Mouse (Mus musculus) embryonic facial prominence, embryonic 11.5 days (tissue): ENCODE data around the gene Psmb11. TPM values are rescaled to one million over a fixed set of nuclear protein-coding genes. Genes with fewer than 3 reads are reported as not detected.

Experiments used
- ATAC-seq: fragments of 200-750 bp; cut with Nextera tagmentation; replicated peaks from 2 replicates; pipeline ENCODE4 v1.8.0; 2017; ENCODE audit warnings: low read depth; ENCODE audit not compliant: insufficient number of reproducible peaks, low FRiP score, low TSS enrichment
- DNase-seq: peaks from one replicate; pipeline ENCODE4 v3.0.0-alpha.2; 2015; ENCODE audit warnings: low spot score
- H3K27ac ChIP-seq: fragments of 300-500 bp; sonication (generic); replicated peaks from 2 replicates; pipeline ENCODE4 v1.5.1; 2014; ENCODE audit warnings: mild to moderate bottlenecking, low read depth, low read length, control low read depth
- H3K27me3 ChIP-seq: fragments of 300-500 bp; sonication (generic); 2 replicates; pipeline ENCODE4 v1.6.1; 2014; ENCODE audit warnings: mild to moderate bottlenecking, low read length, moderate library complexity, mixed read lengths; ENCODE audit not compliant: control insufficient read depth, insufficient read depth
- H3K36me3 ChIP-seq: fragments of 300-500 bp; sonication (generic); replicated peaks from 2 replicates; pipeline ENCODE4 v1.6.1; 2014; ENCODE audit warnings: low read depth, mild to moderate bottlenecking, low read length, moderate library complexity, mixed read lengths; ENCODE audit not compliant: control insufficient read depth, insufficient read depth
- H3K4me1 ChIP-seq: fragments of 300-500 bp; sonication (generic); 2 replicates; pipeline ENCODE4 v1.6.1; 2014; ENCODE audit warnings: low read length, mixed read lengths; ENCODE audit not compliant: control insufficient read depth, insufficient read depth
- H3K4me2 ChIP-seq: fragments of 300-500 bp; sonication (generic); 2 replicates; pipeline ENCODE4 v1.6.1; 2014; ENCODE audit warnings: low read depth, mild to moderate bottlenecking, control low read depth, low read length, moderate library complexity
- H3K4me3 ChIP-seq: fragments of 300-500 bp; sonication (generic); 2 replicates; pipeline ENCODE4 v1.5.1; 2014; ENCODE audit warnings: low read depth, low read length, control low read depth
- H3K9ac ChIP-seq: fragments of 300-500 bp; sonication (generic); replicated peaks from 2 replicates; pipeline ENCODE4 v1.6.1; 2014; ENCODE audit warnings: mild to moderate bottlenecking, control low read depth, low read length
- H3K9me3 ChIP-seq: fragments of 300-500 bp; sonication (generic); replicated peaks from 2 replicates; pipeline ENCODE4 v1.6.1; 2016; ENCODE audit warnings: mild to moderate bottlenecking, low read length, inconsistent platforms, mixed read lengths; ENCODE audit not compliant: control insufficient read depth
- WGBS: fragments of 180-500 bp; shearing (Covaris S2); extraction: QIAGEN DNeasy Blood & Tissue Kit; methylation state at CpG from one replicate; pipeline ENCODE4 v1.1.7; 2014; 5-methylcytosine and 5-hydroxymethylcytosine counted together
- polyA plus RNA-seq: library from polyadenylated mRNA; unstranded; fragments of >200 nt; fragmentation: Nextera tagmentation; extraction: Ambion mirVana; gene quantifications from 2 replicates; pipeline ENCODE4 v1.2.1, GENCODE M21; 2014

Gene Psmb11
- not detected in 2 replicates for polyA plus RNA-seq

GRCm38 (mm10) chr14:54621133-54621532, at the start of gene Psmb11:
Gene Psmb11 (plus strand): TSS chr14:54621433.
- no peak within 1 kb of the TSS for H3K9ac ChIP-seq
- H3K9me3 ChIP-seq, result no peaks in the 10 kb centered on the region
- H3K4me2 ChIP-seq, result no peak within 1 kb of the TSS
- WGBS, result 77% methylated on average over 1 of the region's 1 CpGs
- H3K4me3 ChIP-seq, result no peak within 1 kb of the TSS
- H3K27me3 ChIP-seq, result no peaks in the 10 kb centered on the region
- H3K27ac ChIP-seq, result no peak within 1 kb of the TSS
- no peaks in the 10 kb centered on the region; the same call in 1 of the 2 replicates for H3K36me3 ChIP-seq
- no peak for DNase-seq
- no peak for ATAC-seq
- H3K4me1 ChIP-seq, result no peaks in the 10 kb centered on the region

DNA sequence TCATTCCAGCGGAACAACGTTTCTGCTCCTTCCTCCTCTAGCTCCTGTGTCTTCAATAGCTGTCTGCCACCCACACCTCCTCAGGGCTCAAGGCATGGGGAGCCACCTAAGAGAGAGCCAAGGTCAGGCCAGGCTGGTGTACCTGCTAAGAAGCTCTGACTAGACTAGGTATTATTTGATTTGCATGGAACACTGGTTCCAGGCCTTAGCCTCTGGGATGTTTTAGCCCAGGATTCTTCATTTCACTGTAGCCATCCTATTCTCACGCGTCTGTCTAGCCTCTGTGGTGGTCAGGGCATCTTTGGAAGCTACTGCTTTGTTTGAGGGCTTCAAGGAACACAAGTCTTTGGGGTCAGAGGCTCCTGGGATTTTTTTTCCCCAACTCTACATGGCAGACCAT, 49.1 kb upstream of the Psmb11 start:
- H3K27ac ChIP-seq, result no peak overlapping the region; the same call in 1 of the 2 replicates
- WGBS, result 59% methylated on average over 4 of the region's 4 CpGs
- H3K4me2 ChIP-seq, result no peak overlapping the region
- H3K9ac ChIP-seq, result no peak overlapping the region
- ATAC-seq (no peak), DNase-seq (no peak)
- H3K4me3 ChIP-seq, result no peak overlapping the region
- no peaks in the 10 kb centered on the region for H3K9me3 ChIP-seq
- no peaks in the 10 kb centered on the region for H3K27me3 ChIP-seq
- H3K36me3 ChIP-seq, result peaks cover 13% of the 10 kb centered on the region
- peaks cover 16% of the 10 kb centered on the region for H3K4me1 ChIP-seq

GRCm38 (mm10) chr14:54572790-54573736, 48.2 kb upstream of the Psmb11 start:
- peak; percentile 80 for DNase-seq
- Histone ChIP-seq H3K27me3 (no peaks in the 10 kb centered on the region), H3K36me3 (peaks cover 10% of the 10 kb centered on the region), H3K4me1 (peaks cover 16% of the 10 kb centered on the region), H3K4me3 (peak overlapping the region; percentile 98), H3K4me2 (peak overlapping the region; percentile 86), H3K9me3 (no peaks in the 10 kb centered on the region), H3K27ac (peak overlapping the region; percentile 31; the same call in 1 of the 2 replicates), H3K9ac (peak overlapping the region; percentile 89)
- peak; percentile 32 for ATAC-seq
- WGBS, result 5% methylated on average over 14 of the region's 14 CpGs

DNA sequence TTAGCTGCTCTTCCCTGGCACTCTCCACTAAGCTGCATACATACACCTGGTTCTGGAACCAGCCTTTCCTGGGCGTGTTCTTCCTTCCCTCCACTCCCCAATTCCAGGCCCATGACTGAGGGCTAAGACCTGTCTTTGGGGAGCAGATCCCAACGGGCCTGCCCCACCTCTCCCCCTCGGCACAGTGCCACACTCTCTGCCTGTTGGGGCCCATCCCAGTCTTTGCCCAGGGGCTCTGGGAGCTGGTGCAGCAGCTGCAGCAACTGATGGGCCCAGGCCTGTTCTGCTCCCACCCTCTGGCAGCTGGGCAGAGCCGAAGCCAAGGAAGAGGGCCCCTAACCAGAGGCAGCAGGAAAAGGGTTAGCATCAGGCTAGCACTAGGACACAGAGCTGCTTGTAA, 47.0 kb upstream of the Psmb11 start:
- H3K9ac ChIP-seq, result peak overlapping the region; percentile 89
- peaks cover 8% of the 10 kb centered on the region for H3K36me3 ChIP-seq
- H3K9me3 ChIP-seq, result no peaks in the 10 kb centered on the region
- WGBS, result 9% methylated on average over 4 of the region's 4 CpGs
- H3K4me1 ChIP-seq, result peaks cover 16% of the 10 kb centered on the region
- no peak for DNase-seq
- H3K4me3 ChIP-seq, result peak overlapping the region; percentile 98
- H3K27me3 ChIP-seq, result no peaks in the 10 kb centered on the region
- H3K27ac ChIP-seq, result peak overlapping the region; percentile 80
- no peak for ATAC-seq
- peak overlapping the region; percentile 86 for H3K4me2 ChIP-seq

- H3K9me3 ChIP-seq, result no peaks in the 10 kb centered on the region
- H3K9ac ChIP-seq, result peak overlapping the region; percentile 89
- peak overlapping the region; percentile 80; the same call in 1 of the 2 replicates for H3K27ac ChIP-seq
- peak overlapping the region; percentile 98 for H3K4me3 ChIP-seq
- H3K4me2 ChIP-seq, result peak overlapping the region; percentile 86
- no peak for ATAC-seq
- 3% methylated on average over 8 of the region's 8 CpGs for WGBS
- H3K4me1 ChIP-seq, result peaks cover 16% of the 10 kb centered on the region
- no peaks in the 10 kb centered on the region for H3K27me3 ChIP-seq
- no peak for DNase-seq
- peaks cover 8% of the 10 kb centered on the region for H3K36me3 ChIP-seq
Observed at GRCm38 (mm10) chr14:54575031-54575430, 46.2 kb upstream of the Psmb11 start.

GRCm38 (mm10) chr14:54575631-54576030, 45.6 kb upstream of the Psmb11 start:
- ATAC-seq (0 out of 2 replicates have a peak, but pooled peaks have one; percentile 7), DNase-seq (peak; percentile 90)
- Histone ChIP-seq H3K4me2 (peak overlapping the region; percentile 86), H3K36me3 (peaks cover 6% of the 10 kb centered on the region; the same call in 1 of the 2 replicates), H3K9ac (peak overlapping the region; percentile 89), H3K4me3 (peak overlapping the region; percentile 98), H3K4me1 (peaks cover 16% of the 10 kb centered on the region), H3K27ac (peak overlapping the region; percentile 80; the same call in 1 of the 2 replicates), H3K9me3 (no peaks in the 10 kb centered on the region), H3K27me3 (no peaks in the 10 kb centered on the region)
- under 1% methylated on average over 39 of the region's 39 CpGs for WGBS

- ATAC-seq, result no peak
Observed at GRCm38 (mm10) chr14:54576241-54577088, 44.8 kb upstream of the Psmb11 start.

More at GRCm38 (mm10) chr14:54576241-54577088, 44.8 kb upstream of the Psmb11 start:
- no peaks in the 10 kb centered on the region for H3K27me3 ChIP-seq
- peak; percentile 47 for DNase-seq
- no peaks in the 10 kb centered on the region for H3K9me3 ChIP-seq
- H3K4me3 ChIP-seq, result peak overlapping the region; percentile 98
- H3K27ac ChIP-seq, result peak overlapping the region; percentile 80
- peaks cover 2% of the 10 kb centered on the region; the same call in 1 of the 2 replicates for H3K36me3 ChIP-seq
- H3K4me1 ChIP-seq, result peaks cover 16% of the 10 kb centered on the region
- WGBS, result under 1% methylated on average over 84 of the region's 84 CpGs
- H3K9ac ChIP-seq, result peak overlapping the region; percentile 89
- peak overlapping the region; percentile 86 for H3K4me2 ChIP-seq
